Mouse (Mus musculus) layer of hippocampus, adult 8-10 months (tissue): Measurements from ENCODE around the gene Slc2a13. TPM values are rescaled to one million over a fixed set of nuclear protein-coding genes. Genes with fewer than 3 reads are reported as not detected.

Experiments used
- DNase-seq, 2 experiments: peaks; one replicate each; pipeline ENCODE4 v3.0.0; 2022; ENCODE audit warnings: low spot score in 2 of 2
- total RNA-seq, 4 experiments: library from RNA; stranded (reverse); gene quantifications; 2 replicates each; pipeline ENCODE4 v1.2.4; 2022

Slc2a13 gene
- total RNA-seq, 4 experiments from 2014 or later = 60.8 to 69.0 (median 64.0) TPM

DNA sequence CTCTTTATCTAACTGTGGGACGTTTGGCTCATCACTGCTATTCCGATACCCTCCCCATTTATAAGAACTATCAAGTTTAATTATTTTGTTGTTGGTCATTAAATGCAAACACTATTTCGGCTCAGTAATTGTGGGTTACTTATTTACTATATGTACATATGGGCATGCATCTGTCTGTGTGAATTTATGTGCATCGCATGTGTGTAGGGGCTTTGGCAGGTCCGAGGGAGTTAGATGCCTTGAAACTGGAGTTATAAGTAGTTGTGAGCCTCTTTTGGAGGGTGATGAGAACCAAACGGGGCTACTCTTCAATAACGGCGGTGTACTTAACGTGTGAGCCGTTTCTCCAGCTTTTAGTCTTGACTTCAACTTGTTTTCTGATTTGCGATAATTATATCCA, 195.5 kb downstream of the Slc2a13 start:
- DNase-seq = no peak

DNA sequence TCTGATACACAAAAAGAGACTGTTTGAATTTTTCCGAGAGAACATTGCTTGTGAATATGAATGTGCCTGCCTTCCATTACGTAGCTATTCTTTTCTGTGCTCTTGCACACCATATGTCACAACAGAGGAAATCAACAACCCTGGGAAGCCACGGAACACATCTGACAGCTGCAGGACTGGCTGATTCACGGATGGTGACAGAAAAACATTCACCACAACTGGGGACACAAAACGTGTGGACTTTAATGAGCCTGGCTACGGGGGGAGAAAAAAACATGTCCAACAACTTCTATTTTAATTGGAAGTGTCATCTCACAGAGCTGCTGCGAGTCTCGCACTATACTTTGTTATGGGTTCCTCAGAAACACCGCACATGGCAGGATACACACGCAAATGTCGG, 196.0 kb downstream of the Slc2a13 start:
- peak; percentile 44 to 50 for DNase-seq

DNA sequence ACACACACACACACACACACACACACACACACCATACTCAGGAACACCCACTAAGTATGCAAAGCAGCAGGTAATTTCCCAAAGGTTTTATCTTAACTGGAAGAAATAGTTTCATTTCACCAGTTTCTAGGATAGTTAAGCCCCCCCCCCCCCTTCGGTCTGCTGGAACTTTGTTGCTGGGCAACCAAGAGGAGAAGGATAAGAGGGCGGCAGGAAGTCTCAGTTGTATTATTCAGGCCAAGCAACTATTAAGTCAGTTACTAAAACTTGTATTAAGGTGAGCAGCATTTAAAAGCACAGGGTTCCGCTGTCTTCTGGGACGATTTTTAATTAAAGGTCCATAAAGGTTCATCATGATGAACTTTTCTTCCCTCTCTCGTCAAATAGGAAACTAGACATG, 198.6 kb downstream of the Slc2a13 start:
- no peak for DNase-seq

DNA sequence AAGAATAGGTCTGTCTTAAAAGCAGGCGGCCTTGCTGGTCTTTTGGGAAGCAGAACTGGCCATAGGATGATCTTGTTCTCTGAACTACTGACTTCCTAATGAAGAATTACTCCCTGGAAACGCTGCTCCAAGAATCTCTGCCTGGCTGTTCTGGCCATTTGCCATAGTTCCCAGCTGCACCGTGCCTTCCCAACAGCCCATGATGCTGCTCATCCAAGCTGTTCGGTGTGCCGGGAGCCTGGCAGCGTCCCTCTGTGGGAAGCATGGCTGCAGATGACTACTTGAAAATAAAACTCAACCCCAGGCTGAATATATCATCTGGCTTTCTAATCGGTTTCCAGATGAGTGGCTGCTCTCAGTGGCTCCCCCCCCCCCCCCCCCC, 199.9 kb downstream of the Slc2a13 start:
- peak; percentile 80 to 88 for DNase-seq

DNA sequence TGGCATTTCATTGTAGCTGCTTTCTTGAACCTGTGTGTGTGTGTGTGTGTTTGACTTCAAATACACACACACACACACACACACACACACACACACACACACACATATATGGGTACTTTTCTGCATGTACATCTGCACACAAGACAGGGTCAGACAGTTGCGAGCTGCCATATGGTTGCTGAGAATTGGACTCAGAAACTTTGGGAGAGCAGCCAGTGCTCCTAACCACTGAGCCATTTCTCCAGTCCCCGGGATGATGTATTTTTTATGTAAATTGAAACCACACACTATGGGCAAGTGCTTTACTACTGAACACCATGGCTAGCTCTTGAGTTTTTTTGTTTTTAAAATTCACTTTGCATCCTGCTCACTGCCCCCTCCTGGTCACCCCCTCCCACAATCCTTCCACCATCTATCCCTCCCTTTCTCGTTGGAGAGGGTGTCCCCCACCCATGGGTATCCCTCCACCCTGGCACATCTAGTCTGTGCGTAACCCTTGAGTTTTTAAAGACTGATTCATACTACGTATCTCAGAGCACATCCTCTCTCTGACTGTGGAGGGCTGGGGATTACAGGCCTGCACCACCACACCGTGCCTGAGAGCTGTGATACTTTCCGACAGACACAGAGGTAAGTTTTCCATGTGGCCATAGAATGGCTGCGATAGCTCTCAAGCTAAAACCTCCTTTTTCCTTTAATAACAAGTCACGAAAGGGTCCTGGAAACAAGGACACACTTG, 200.4 kb downstream of the Slc2a13 start:
- no peak for DNase-seq

DNA sequence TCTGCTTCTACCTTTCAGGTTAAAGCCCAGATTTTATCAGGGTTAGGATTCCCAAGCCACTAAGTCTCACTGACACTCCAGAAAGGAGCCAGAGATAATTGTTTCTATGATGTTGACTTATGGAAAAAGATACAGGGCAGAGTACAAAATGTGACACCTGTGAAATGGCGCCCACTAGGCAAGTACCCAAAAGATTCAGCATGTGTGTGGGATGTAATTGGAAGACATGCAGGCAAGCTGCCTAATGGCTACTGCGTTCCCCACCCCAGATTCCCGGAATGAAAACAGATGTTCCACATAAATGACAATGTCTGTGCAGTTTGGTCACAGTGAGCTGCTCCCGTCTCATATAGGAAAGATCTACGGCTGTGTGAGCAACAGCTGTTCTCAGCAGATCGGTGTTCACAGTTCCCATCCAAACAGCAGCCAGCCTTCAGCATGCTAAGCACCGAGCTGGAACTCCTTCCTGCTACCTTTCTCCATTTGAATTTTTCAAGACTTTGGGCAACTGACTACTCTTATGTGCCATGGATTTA, 201.1 kb downstream of the Slc2a13 start:
- no peak for DNase-seq

DNA sequence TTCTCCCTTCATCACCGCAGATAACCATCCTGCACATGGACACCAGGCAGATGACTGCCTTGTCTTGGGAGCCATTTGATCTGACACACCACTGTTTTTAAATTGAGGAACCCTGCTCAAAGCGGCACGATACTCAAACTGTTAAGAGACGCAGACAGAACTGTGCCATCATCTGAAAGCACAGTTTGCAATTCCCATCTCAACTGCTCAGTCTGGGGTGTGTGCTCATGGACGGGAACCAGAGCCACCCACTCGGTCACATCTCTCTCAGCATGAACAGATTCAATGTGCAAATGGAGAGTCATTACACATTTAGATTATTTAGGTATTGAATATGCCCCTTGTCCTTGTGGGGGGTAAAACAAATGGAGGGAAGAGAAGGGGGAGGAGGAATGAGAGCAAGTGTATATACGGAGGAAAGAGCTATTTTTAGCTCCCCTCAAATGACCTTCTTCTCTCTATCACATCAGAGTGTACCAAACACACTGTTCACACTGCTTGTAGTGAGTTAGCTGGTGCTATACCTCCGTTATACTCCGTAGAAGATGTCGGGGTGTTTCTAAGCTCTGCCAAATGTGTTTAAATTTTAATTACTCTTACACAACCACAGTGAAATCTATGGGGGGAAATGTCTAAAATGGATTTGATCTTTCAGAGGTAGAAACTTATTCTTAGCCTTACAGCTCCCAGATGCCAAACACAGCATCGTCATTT, 203.2 kb downstream of the Slc2a13 start:
- peak in 1 of 2 experiments; percentile 16 for DNase-seq

DNA sequence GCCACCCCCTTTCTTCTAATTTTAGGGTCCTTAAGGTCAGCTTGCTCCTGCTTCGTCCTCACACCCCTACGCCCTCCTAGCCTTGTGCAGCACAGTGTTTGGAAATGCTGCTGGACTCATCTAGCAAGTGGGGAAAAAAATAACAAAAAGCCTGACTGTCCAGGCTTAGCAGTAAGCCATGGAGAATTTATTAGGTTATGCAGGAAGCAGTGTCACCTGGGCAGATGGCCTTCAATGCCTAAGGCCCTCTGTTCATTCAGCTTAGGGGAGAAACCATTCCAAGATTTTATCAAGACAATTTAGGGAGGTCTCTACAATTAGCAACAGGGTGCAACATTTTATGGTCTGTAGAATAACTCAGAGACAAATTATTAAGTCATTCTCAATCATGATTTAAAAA, 212.6 kb downstream of the Slc2a13 start:
- no peak for DNase-seq

DNA sequence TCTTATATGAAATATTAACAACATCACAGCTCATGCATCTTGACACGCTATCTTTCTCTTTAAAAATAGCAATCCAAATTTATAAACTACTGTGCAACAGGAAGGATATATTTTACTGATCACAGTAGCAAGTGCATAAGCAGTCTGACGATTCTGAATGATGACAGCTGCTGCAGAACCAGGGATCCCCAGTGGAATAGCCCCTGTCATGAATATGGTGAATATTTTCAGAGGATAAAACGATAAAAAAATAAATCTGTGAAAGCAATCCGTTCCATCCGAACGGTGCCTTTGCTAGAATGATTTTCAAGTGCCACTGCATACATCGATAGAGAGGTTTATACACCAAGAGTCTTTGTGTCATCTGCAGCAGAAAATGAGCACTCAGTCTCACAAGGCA, 222.1 kb downstream of the Slc2a13 start:
- no peak for DNase-seq

DNA sequence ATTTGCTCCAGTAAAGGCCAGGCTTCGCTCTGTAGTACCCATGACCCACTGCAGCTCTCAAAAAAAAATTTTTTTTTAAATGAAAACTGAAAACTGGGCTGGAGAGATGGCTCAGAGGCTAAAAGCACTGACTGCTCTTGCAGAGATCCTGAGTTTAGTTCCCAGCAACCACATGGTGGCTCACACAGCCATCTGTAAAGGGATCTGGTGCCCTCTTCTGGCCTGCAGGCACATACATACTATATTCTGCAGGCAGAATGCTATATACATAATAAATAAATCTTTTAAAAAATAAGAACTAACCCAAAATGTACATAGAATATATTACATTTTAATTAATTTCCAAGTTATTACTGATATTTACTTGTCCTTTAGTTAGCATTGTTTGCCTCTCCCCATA, 234.7 kb downstream of the Slc2a13 start:
- no peak for DNase-seq

DNA sequence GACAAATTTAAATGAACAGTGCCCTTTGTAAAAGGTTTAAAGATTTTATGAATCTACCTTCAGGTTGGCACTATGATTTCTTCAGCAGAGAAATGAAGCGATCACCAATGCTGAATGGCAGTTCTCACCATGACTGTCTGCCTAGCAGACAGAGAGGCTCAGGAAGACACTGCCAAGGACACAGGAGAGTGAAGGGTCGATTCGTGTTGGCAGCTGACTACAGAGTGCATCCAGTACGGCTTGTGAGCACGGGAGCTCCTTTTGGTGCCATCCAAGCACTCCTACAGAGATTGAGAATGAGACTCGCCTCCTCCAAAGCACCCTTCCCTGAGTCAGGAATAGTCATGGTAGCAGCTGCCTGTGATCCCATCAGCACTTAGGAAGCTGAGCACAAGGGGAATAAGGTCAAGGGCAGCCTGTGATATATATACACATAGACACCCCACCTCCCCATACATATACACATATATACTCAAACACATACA, 238.6 kb downstream of the Slc2a13 start:
- DNase-seq = no peak

DNA sequence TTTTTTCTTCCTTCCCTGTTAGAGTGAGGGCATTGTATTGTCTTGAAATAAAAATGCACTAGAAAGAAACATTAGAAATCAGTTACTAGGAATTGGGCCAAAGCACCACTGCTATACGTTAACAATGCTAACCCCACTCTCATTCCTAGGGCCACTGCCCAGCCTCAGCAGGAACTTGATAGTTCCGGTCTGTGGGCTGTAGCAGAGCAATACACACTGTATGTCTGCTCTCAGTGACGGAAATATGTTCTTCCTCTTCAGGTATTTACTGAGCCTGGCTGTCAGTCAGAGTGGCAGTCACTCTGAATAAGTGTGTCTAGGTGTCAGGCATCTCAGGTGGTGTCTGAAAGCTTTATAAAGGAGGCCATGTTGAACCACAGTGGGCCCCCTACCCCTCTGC, 245.3 kb downstream of the Slc2a13 start:
- DNase-seq = no peak

DNA sequence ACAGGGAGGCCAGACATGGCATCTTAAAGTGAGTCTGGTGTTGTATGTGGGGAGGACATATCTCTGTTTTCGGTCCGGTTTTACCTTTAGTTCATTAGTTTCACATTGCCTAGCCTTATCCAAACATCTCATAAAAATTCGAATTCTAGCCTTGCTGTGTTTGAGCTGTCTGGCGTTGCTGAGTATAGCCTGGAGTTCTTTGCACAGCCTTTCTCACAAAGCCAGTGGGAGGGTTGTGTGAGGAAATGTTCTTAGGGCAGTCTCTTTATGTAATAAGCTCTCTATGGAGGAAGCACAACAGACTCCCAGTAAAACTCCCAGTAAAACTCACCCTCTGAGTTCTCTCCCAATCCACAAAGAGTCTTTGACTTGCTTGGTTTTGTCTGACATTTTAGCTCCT, 246.0 kb downstream of the Slc2a13 start:
- DNase-seq = no peak

DNA sequence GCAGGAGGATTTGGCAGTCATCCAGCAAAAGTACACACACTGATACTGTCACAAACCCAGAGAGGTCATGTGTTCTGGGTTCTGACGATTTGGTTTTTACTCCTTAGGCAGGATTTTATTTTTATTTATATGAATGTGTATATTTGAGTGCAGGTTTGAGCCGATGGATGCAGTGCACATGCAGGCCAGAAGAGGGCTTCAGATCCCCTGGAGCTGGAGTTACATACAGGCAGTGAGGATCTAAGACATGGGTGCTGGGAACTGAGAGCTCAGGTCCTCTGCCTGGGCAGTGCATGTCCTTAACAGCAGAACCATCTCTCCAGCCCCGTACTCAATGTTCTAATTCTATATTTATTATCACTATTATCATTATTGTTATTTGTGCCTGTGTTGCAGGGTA, 253.7 kb downstream of the Slc2a13 start:
- no peak for DNase-seq

DNA sequence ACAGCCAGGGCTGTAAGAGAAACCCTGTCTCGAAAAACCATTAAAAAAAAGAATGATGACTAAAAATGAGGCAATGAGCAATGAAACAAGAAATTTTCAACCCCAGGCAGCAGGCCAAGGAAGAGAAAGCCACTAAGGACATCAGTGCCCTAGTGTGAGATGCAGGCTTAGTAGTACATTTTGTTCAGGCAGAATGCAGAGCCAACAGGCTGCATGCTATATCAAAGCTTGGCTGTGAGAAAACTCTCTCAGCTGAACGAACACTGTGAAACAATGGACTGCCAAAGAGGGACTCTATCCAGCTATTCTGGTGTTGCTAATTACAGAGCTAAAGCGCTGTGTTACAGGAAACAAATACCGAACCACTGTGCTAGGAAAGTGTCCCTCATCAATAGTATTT, 256.1 kb downstream of the Slc2a13 start:
- DNase-seq = peak; percentile 29 to 56

DNA sequence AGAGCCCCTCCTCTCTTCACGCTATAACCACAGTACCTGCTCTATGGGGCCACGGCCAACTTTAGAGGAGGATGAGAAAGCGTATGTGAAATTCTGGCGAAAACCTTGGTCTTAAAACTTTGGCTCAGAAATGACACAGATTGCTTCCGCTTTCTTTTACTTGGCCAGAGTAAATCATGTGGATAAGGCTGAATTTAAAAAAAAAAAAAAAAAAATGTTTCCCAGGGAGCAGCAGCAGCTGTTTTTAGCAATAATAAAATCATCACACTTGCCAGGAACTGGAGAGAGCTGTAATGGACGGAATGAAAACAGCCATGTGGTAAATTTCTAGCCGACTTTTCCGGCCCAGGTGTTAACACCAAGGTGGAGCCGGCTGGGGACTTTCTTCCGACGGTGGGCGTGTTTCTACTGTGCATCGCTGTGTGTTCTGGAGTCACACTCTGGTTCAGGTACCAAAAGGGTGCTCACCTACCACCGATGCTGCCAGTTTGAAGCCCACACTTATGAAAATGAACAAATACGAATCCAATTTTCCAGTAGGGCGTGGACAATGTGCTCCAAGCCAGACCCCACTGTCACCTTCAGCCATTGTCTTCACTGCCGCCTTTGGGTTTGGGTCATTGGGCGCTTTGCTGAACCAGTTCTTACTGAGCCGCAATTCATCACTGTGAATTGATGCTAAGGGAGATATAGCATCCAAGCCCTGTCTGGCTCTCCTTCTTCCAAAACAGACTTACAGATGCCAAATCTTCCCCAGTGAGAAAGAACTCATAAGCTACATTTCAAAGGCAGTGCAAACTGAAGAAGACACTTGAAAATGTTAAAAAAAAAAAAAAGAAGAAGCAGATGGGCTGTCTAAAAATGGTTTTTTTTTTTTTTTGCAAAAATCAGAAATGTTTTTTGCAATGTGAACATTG, 258.4 kb downstream of the Slc2a13 start:
- DNase-seq = peak; percentile 17 to 18

DNA sequence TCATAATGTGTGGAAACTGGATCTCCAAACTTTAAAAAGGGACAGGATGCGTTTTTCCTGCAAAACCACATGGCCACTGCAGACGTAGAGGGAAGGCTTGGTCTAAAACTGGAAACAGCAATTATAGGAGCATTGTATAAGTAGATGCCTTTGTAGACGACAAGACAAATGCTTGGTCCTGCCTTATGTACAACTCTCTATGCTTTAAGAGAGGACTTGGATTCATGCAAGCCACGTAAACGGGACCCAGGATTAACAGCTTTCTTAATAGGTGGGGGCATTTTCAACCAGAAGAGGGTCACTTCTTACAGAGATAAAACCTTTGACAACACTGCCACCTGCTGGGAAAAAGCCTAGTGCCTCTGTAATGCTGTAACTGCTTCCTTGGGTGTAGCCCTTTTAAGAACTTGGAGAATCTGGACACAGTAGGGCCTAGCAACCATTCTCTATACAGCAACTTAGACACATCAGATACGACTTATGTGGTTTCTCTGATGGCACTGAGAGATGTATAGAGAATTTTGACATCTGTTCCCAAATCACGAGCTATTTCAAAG, 268.7 kb downstream of the Slc2a13 start:
- peak in 1 of 2 experiments; percentile 29 for DNase-seq

DNA sequence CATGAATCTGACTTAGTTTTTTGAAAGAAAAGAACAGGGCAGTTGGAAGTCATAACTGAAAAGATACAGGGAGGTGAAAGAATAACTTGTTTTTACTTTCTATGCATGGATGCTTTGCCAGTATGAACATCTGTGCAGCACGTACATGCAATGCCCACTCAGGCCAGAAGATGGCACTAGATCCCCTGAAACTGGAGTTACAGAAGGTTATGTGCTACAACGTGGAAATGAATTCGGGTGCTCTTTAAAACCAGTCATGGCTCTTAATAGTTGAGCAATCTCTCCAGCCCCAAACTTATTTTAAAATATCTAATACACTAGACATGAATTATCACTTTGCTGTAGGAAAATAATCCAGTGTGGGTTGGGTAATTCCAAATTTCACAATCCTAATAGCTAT, 271.7 kb downstream of the Slc2a13 start:
- peak; percentile 80 to 91 for DNase-seq

DNA sequence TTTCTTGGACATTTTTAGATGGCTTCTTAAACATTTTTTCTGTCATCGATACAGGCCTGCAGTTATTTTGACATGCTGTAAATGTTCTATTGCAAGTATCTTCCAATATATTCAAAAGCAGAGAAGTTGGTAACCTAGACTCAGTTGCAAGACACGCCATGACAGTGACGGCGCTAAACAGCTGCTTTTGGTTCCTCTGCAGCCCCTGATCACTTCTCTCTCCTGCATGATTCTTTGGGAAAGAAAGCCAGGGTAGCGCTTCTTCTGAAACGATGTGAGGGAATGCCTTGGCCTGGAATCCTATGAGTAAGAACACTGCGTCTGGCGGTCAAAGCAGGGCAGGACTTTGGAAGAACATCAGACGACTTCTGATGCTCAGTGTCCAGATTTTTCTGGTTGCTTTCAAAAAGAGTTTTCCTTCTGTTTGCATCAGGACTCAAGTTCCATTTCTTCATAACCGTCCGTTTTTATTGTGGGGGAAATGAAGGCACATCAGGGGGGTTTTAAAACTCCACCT, 273.7 kb downstream of the Slc2a13 start:
- no peak for DNase-seq

DNA sequence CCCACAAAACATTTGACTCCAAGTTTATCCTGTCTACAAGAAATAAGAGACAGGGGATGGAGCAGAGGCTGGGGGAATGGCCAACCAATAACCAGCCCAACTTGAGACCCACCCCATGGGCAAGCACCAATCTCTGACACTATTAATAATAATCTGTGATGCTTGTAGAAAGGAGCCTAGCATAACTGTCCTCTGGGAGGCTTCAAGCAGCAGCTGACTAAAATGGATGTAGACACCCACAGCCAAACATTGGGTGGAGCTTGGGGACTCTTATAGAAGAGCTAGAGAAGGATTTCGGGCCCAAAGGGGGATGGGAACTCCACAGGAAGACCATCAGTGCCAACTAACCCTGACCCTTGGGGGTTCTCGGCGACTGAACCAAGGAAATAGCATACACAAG, 289.6 kb downstream of the Slc2a13 start:
- DNase-seq = no peak

DNA sequence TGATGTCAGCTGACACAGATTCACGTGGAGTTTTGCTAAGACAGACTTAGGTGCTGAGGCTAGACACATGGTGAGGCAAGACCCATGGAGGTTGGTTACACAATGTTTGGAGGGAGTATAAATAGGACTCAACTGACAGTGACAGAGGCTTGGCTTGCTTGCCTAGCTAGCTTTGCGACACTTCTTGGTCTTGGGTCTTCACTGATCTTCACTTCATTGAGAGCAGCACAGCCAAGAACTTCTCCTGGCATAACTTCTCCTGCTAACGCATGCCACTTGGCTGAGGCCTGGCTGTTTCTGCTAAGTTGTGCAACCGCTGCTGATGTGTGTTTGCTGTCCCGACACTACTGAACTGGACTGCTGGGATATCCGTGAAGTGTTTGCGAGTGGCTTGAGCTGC, 290.2 kb downstream of the Slc2a13 start:
- DNase-seq = no peak
